Mouse (Mus musculus): ENCODE data around the gene Mapk11. TPM values are rescaled to one million over a fixed set of nuclear protein-coding genes. Genes with fewer than 3 reads are reported as not detected.

Mapk11 gene
- polyA plus RNA-seq, 1 experiment from 2014 or later = 43.2 TPM

GRCm38 (mm10) chr15:89182328-89182741, 32.9 kb upstream of the Mapk11 start:
- 47% methylated on average over 6 of the region's 6 CpGs for WGBS
- no peak overlapping the region for H3K4me2 ChIP-seq (ENCODE audit: low read depth, low read length, severe bottlenecking)
- no peak overlapping the region for H3K4me3 ChIP-seq (ENCODE audit: low read depth, low read length)
- no peak overlapping the region; the same call in 1 of the 2 replicates for H3K27ac ChIP-seq (ENCODE audit: low read depth, low read length)
- peaks cover 36% of the 10 kb centered on the region for H3K4me1 ChIP-seq (replicated peaks; ENCODE audit: control insufficient read depth, insufficient read depth, low read length)
- H3K27me3 ChIP-seq (ENCODE audit: control insufficient read depth, insufficient read depth, low read length) = no peaks in the 10 kb centered on the region
- H3K36me3 ChIP-seq (ENCODE audit: control insufficient read depth, insufficient read depth, low read length) = no peaks in the 10 kb centered on the region; the same call in 1 of the 2 replicates
- H3K9me3 ChIP-seq (ENCODE audit: control insufficient read depth, low read length) = no peaks in the 10 kb centered on the region
- DNase-seq (ENCODE audit: low spot score) = no peak
- no peak overlapping the region for H3K9ac ChIP-seq (ENCODE audit: low read length)
- no peak for ATAC-seq (replicated peaks; ENCODE audit: low FRiP score)

GRCm38 (mm10) chr15:89181561-89182270, 32.3 kb upstream of the Mapk11 start:
- H3K4me1 ChIP-seq (replicated peaks; ENCODE audit: control insufficient read depth, insufficient read depth, low read length) = peaks cover 42% of the 10 kb centered on the region
- H3K27ac ChIP-seq (ENCODE audit: low read depth, low read length) = no peak overlapping the region; the same call in 1 of the 2 replicates
- H3K4me2 ChIP-seq (ENCODE audit: low read depth, low read length, severe bottlenecking) = peak overlapping the region; percentile 88; the same call in 1 of the 2 replicates
- no peak for DNase-seq (ENCODE audit: low spot score)
- H3K4me3 ChIP-seq (ENCODE audit: low read depth, low read length) = no peak overlapping the region
- H3K27me3 ChIP-seq (ENCODE audit: control insufficient read depth, insufficient read depth, low read length) = no peaks in the 10 kb centered on the region
- H3K9me3 ChIP-seq (ENCODE audit: control insufficient read depth, low read length) = no peaks in the 10 kb centered on the region
- no peak overlapping the region; the same call in 1 of the 2 replicates for H3K9ac ChIP-seq (ENCODE audit: low read length)
- WGBS = 78% methylated on average over 10 of the region's 10 CpGs
- H3K36me3 ChIP-seq (ENCODE audit: control insufficient read depth, insufficient read depth, low read length) = no peaks in the 10 kb centered on the region; the same call in 1 of the 2 replicates
- no peak for ATAC-seq (replicated peaks; ENCODE audit: low FRiP score)

DNA sequence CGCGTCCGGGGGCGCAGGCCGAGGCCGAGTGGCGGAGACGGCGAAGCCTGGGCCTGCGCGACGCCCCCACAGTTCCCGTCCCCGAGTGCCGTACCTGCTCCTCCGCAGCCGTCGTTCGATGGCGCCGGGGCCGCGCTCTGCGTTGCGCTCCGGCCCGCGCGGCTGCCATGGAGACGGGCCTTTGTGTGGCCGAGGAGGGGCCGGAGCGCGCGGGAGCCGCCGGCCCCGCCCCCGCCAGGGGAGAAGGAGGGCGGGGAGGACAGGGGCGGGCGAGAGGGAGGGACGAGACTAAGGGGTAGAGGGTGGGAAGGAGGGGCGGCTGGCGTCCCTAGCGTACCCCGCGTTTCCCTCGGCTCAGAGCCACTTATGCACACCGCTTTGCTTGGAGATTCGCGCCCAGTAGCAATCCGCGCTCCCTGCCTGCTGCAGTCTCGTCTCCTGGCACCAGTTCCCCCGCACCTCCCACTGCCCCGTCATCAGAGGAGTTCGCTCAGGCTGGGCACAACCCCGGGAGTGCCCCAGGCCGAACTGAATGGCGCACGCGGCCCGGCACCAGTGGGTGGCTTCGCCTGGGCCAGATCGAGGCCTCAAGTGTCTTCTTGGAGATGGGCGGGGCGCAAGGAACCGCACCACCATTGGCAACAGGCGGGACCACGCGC, 31.3 kb upstream of the Mapk11 start, which contains the start of gene Plxnb2:
Plxnb2 (minus strand) TSS at position 218 of the 659 bp plus-strand sequence.
- Histone ChIP-seq H3K9me3 (ENCODE audit: control insufficient read depth, low read length) (no peaks in the 10 kb centered on the region), H3K4me1 (replicated peaks; ENCODE audit: control insufficient read depth, insufficient read depth, low read length) (peaks cover 43% of the 10 kb centered on the region), H3K27me3 (ENCODE audit: control insufficient read depth, insufficient read depth, low read length) (no peaks in the 10 kb centered on the region), H3K9ac (ENCODE audit: low read length) (peak within 1 kb of the TSS; percentile 94), H3K27ac (ENCODE audit: low read depth, low read length) (peak within 1 kb of the TSS; percentile 90), H3K36me3 (ENCODE audit: control insufficient read depth, insufficient read depth, low read length) (no peaks in the 10 kb centered on the region; the same call in 1 of the 2 replicates), H3K4me3 (ENCODE audit: low read depth, low read length) (peak within 1 kb of the TSS; percentile 84), H3K4me2 (ENCODE audit: low read depth, low read length, severe bottlenecking) (peak within 1 kb of the TSS; percentile 88)
- DNase-seq (ENCODE audit: low spot score) = peak; percentile 94
- WGBS = under 1% methylated on average over 66 of the region's 72 CpGs
- peak; percentile 91 for ATAC-seq (replicated peaks; ENCODE audit: low FRiP score)

- Histone ChIP-seq H3K27me3 (ENCODE audit: control insufficient read depth, insufficient read depth, low read length) (no peaks in the 10 kb centered on the region), H3K4me3 (ENCODE audit: low read depth, low read length) (peak overlapping the region; percentile 84), H3K27ac (ENCODE audit: low read depth, low read length) (peak overlapping the region; percentile 90), H3K4me1 (replicated peaks; ENCODE audit: control insufficient read depth, insufficient read depth, low read length) (peaks cover 43% of the 10 kb centered on the region), H3K9ac (ENCODE audit: low read length) (peak overlapping the region; percentile 94), H3K4me2 (ENCODE audit: low read depth, low read length, severe bottlenecking) (peak overlapping the region; percentile 88), H3K9me3 (ENCODE audit: control insufficient read depth, low read length) (no peaks in the 10 kb centered on the region), H3K36me3 (ENCODE audit: control insufficient read depth, insufficient read depth, low read length) (no peaks in the 10 kb centered on the region)
- DNase-seq (ENCODE audit: low spot score) (no peak), ATAC-seq (replicated peaks; ENCODE audit: low FRiP score) (peak; percentile 24)
- under 1% methylated on average over 23 of the region's 26 CpGs for WGBS
Measured at GRCm38 (mm10) chr15:89180081-89180541, 30.7 kb upstream of the Mapk11 start.

DNA sequence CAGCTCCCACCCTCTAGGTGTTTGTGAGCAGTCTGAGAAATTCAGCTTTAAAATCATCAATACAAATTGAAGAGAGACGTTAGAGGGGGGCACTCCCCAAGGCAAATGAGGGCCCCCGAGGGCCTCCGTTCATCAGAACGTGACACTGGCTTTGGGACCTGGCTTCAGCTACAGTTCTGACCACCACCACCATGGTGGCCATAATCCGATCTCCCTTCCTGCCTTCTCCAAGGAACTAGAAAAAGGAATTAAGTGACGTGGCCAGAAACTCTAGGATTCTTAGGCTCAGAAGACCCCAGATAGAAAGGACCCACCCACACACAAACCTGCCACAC, 30.2 kb upstream of the Mapk11 start:
- Histone ChIP-seq H3K4me1 (replicated peaks; ENCODE audit: control insufficient read depth, insufficient read depth, low read length) (peaks cover 45% of the 10 kb centered on the region), H3K36me3 (ENCODE audit: control insufficient read depth, insufficient read depth, low read length) (no peaks in the 10 kb centered on the region), H3K27ac (ENCODE audit: low read depth, low read length) (peak overlapping the region; percentile 90; the same call in 1 of the 2 replicates), H3K27me3 (ENCODE audit: control insufficient read depth, insufficient read depth, low read length) (no peaks in the 10 kb centered on the region), H3K4me3 (ENCODE audit: low read depth, low read length) (peak overlapping the region; percentile 84), H3K9me3 (ENCODE audit: control insufficient read depth, low read length) (no peaks in the 10 kb centered on the region), H3K9ac (ENCODE audit: low read length) (peak overlapping the region; percentile 94), H3K4me2 (ENCODE audit: low read depth, low read length, severe bottlenecking) (peak overlapping the region; percentile 88)
- DNase-seq (ENCODE audit: low spot score) (no peak), ATAC-seq (replicated peaks; ENCODE audit: low FRiP score) (no peak)
- 3% methylated on average over 6 of the region's 6 CpGs for WGBS

DNA sequence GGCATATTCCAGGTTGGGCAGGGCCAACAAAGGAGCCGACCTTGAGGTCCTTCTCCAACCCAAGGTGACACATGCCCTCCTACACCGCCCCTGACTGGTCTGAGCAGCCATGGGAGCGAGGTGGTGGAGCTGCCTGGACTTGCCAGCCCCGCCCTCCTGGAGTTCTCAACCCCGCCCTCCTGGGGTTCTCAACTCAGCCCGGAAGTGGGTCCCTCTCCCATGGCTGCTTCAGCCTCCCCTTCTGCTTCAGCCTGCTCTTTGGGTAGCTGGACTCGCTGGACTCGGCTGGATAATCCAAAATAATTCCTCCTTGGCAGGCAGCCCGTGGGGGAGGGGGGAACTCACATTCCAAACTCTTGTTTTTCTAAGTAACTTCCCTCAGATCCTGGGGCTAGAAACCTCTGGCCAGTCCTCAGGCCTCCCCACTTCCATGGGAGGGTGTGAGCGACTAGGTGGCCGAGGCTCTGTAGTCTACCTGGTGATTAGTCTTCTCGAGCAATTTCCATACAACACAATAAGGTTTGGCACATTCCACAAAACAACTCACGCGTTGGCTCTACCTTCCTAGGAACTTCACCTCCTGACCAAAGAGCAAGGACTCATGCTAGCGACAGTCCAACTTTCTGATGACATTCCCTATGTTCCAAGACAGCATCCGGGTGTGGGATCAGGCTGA, 29.7 kb upstream of the Mapk11 start:
- H3K27ac ChIP-seq (ENCODE audit: low read depth, low read length) = peak overlapping the region; percentile 90; the same call in 1 of the 2 replicates
- ATAC-seq (replicated peaks; ENCODE audit: low FRiP score) = peak; percentile 13; the same call in 1 of the 2 replicates

GRCm38 (mm10) chr15:89178260-89178860, 28.9 kb upstream of the Mapk11 start:
- no peaks in the 10 kb centered on the region for H3K27me3 ChIP-seq (ENCODE audit: control insufficient read depth, insufficient read depth, low read length)
- H3K4me2 ChIP-seq (ENCODE audit: low read depth, low read length, severe bottlenecking) = peak overlapping the region; percentile 88
- H3K27ac ChIP-seq (ENCODE audit: low read depth, low read length) = no peak overlapping the region
- peak overlapping the region; percentile 84 for H3K4me3 ChIP-seq (ENCODE audit: low read depth, low read length)
- ATAC-seq (replicated peaks; ENCODE audit: low FRiP score) (no peak), DNase-seq (ENCODE audit: low spot score) (no peak)
- WGBS = 67% methylated on average over 7 of the region's 7 CpGs
- no peaks in the 10 kb centered on the region for H3K36me3 ChIP-seq (ENCODE audit: control insufficient read depth, insufficient read depth, low read length)
- H3K4me1 ChIP-seq (replicated peaks; ENCODE audit: control insufficient read depth, insufficient read depth, low read length) = peaks cover 54% of the 10 kb centered on the region
- H3K9ac ChIP-seq (ENCODE audit: low read length) = peak overlapping the region; percentile 94
- no peaks in the 10 kb centered on the region for H3K9me3 ChIP-seq (ENCODE audit: control insufficient read depth, low read length)

More for the DNA sequence above, 29.7 kb upstream of the Mapk11 start:
- Histone ChIP-seq H3K4me1 (replicated peaks; ENCODE audit: control insufficient read depth, insufficient read depth, low read length) (peaks cover 46% of the 10 kb centered on the region), H3K4me3 (ENCODE audit: low read depth, low read length) (peak overlapping the region; percentile 84), H3K9me3 (ENCODE audit: control insufficient read depth, low read length) (no peaks in the 10 kb centered on the region), H3K9ac (ENCODE audit: low read length) (peak overlapping the region; percentile 94), H3K36me3 (ENCODE audit: control insufficient read depth, insufficient read depth, low read length) (no peaks in the 10 kb centered on the region), H3K27me3 (ENCODE audit: control insufficient read depth, insufficient read depth, low read length) (no peaks in the 10 kb centered on the region), H3K4me2 (ENCODE audit: low read depth, low read length, severe bottlenecking) (peak overlapping the region; percentile 88)
- 1% methylated on average over 16 of the region's 16 CpGs for WGBS
- DNase-seq (ENCODE audit: low spot score) = peak; percentile 82

All from forebrain, embryonic 11.5 days (tissue).